Mouse (Mus musculus): ENCODE results near the gene Nav2. TPM values are rescaled to one million over a fixed set of nuclear protein-coding genes. Genes with fewer than 3 reads are reported as not detected.
A peak's percentile ranks its signal among the peaks of the same experiment; 100 is the strongest.

Gene Nav2
- total RNA-seq, 2 experiments from 2014 or later: 103 to 107 TPM

GRCm38 (mm10) chr7:49272445-49273439 is 364.2 kb downstream of the Nav2 start:
- DNase-seq (ENCODE audit: low spot score in 2 of 2): peak; percentile 85 to 91

- no peak for DNase-seq (ENCODE audit: low spot score in 2 of 2)
Measured at GRCm38 (mm10) chr7:49273907-49274656, 365.6 kb downstream of the Nav2 start.

- DNase-seq (ENCODE audit: low spot score in 2 of 2): no peak
Measured at GRCm38 (mm10) chr7:49274676-49275075, 366.2 kb downstream of the Nav2 start.

GRCm38 (mm10) chr7:49276163-49276562 is 367.6 kb downstream of the Nav2 start:
- no peak for DNase-seq (ENCODE audit: low spot score in 2 of 2)

- no peak for DNase-seq (ENCODE audit: low spot score in 2 of 2)
Measured at GRCm38 (mm10) chr7:49277685-49278084, 369.2 kb downstream of the Nav2 start.

- no peak for DNase-seq (ENCODE audit: low spot score in 2 of 2)
Measured at GRCm38 (mm10) chr7:49278531-49278930, 370.0 kb downstream of the Nav2 start.

GRCm38 (mm10) chr7:49280427-49280826 is 371.9 kb downstream of the Nav2 start:
- no peak for DNase-seq (ENCODE audit: low spot score in 2 of 2)

- DNase-seq (ENCODE audit: low spot score in 2 of 2): no peak
Measured at GRCm38 (mm10) chr7:49282446-49282845, 373.9 kb downstream of the Nav2 start.

GRCm38 (mm10) chr7:49283507-49284361 is 375.2 kb downstream of the Nav2 start:
- no peak for DNase-seq (ENCODE audit: low spot score in 2 of 2)

GRCm38 (mm10) chr7:49288186-49288585 is 379.7 kb downstream of the Nav2 start:
- peak in 1 of 2 experiments; percentile 44 for DNase-seq (ENCODE audit: low spot score in 2 of 2)

GRCm38 (mm10) chr7:49290308-49290707 is 381.8 kb downstream of the Nav2 start:
- no peak for DNase-seq (ENCODE audit: low spot score in 2 of 2)

GRCm38 (mm10) chr7:49291208-49291892 is 382.8 kb downstream of the Nav2 start:
- no peak for DNase-seq (ENCODE audit: low spot score in 2 of 2)

- no peak for DNase-seq (ENCODE audit: low spot score in 2 of 2)
Measured at GRCm38 (mm10) chr7:49297148-49297547, 388.6 kb downstream of the Nav2 start.

- no peak for DNase-seq (ENCODE audit: low spot score in 2 of 2)
Measured at GRCm38 (mm10) chr7:49298431-49298839, 389.9 kb downstream of the Nav2 start.

- no peak for DNase-seq (ENCODE audit: low spot score in 2 of 2)
Measured at GRCm38 (mm10) chr7:49301487-49301886, 393.0 kb downstream of the Nav2 start.

- no peak for DNase-seq (ENCODE audit: low spot score in 2 of 2)
Measured at GRCm38 (mm10) chr7:49303600-49304411, 395.3 kb downstream of the Nav2 start.

- no peak for DNase-seq (ENCODE audit: low spot score in 2 of 2)
Measured at GRCm38 (mm10) chr7:49307717-49308116, 399.2 kb downstream of the Nav2 start.

GRCm38 (mm10) chr7:49309746-49310145 is 401.2 kb downstream of the Nav2 start:
- no peak for DNase-seq (ENCODE audit: low spot score in 2 of 2)

- DNase-seq (ENCODE audit: low spot score in 2 of 2): no peak
Measured at GRCm38 (mm10) chr7:49313945-49314344, 405.4 kb downstream of the Nav2 start.

- no peak for DNase-seq (ENCODE audit: low spot score in 2 of 2)
Measured at GRCm38 (mm10) chr7:49315033-49315432, 406.5 kb downstream of the Nav2 start.
